Mouse (Mus musculus) urinary bladder, postnatal 14 days (tissue): ENCODE data around the gene Sstr2.

Experiments
- DNase-seq: peaks from one replicate; pipeline ENCODE4 v3.0.0; 2021; ENCODE audit warnings: low spot score

Sstr2 gene

GRCm38 (mm10) chr11:113618672-113619419 is at the start of gene Sstr2:
Gene Sstr2, plus strand, starts transcription at chr11:113619342.
- DNase-seq: peak; percentile 58

GRCm38 (mm10) chr11:113571616-113572015 is 47.5 kb upstream of the Sstr2 start:
- no peak for DNase-seq

DNA sequence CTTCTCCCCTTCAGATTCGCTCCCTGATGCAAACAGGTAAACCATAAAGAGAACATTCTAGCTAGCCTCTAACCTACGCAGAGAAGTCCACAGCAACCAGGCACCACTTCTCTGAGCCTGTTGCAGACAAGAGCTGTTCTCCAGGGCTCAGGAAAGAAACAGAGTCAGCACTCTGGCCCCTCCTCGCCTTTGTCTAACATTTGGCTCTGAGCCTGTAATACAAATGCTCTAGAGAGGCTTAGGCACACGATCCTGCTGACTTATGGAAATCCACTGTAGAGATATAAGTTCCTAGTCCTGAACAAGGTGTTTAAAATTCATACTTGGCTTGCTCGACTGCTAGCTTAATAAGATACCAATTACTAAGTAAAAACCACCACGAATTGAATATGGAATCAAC is 46.5 kb upstream of the Sstr2 start:
- no peak for DNase-seq

- DNase-seq: no peak
These were observed 41.9 kb upstream of the Sstr2 start for GRCm38 (mm10) chr11:113577221-113577620.

GRCm38 (mm10) chr11:113583879-113584661 is 35.1 kb upstream of the Sstr2 start:
- DNase-seq: no peak

DNA sequence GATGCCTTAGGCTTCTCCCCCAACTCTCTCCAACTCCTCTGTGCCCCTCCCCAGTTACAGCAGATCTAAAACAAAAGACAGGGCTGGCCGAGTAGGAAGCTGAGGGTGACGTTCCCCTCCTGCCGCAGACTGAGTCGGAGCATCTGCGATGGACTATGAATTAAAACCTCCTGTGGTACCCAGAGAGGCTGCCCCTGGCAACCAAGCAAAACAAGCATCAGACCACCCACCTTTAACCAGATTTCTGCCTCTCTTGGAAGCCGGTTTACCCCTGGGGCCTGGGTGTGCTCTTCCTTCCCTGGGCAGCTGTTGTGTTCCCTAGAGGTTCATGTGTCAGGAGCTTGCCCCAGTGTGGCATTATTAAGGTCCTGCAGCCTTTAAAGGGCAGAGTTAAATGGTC is 32.7 kb upstream of the Sstr2 start:
- DNase-seq: no peak

GRCm38 (mm10) chr11:113588936-113589335 is 30.2 kb upstream of the Sstr2 start:
- no peak for DNase-seq

- DNase-seq: no peak
These were observed 24.0 kb upstream of the Sstr2 start for GRCm38 (mm10) chr11:113595144-113595543.

- DNase-seq: no peak
These were observed 21.5 kb upstream of the Sstr2 start for GRCm38 (mm10) chr11:113597632-113598031.

DNA sequence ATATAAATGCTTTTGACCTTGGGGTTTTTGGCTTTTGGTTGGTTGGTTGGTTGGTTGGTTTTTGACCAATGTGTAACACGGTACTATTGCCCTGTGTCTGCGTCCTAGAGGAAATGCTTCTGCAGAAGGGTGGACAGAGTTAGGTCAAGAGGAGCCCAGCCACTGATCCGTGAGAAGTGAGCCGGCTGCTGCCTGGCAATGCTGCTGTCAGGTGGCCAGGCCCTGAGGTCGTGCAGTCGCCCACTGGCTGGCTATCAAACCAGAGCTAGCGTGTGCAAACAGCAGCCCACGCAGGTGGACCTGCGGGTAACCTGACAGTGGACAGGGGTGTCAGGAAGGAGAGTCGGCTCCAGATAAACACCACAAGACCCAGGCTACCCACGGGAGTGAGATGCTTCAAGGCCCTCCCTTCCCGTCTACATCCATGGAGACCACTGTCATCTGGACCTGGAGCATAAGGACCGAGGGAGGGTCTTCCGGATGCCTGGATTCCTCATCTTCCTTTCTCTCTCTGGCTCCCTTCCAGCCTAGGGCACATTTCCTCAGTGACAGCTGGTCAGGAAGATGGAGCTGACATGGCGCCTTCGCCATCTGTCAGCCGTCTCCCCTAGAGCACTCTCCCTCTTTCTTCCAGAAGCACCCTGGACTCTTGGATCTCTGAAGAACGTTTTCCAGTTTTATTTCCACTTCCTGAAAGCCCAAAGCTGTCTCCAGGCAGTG is 18.5 kb upstream of the Sstr2 start:
- DNase-seq: no peak

DNA sequence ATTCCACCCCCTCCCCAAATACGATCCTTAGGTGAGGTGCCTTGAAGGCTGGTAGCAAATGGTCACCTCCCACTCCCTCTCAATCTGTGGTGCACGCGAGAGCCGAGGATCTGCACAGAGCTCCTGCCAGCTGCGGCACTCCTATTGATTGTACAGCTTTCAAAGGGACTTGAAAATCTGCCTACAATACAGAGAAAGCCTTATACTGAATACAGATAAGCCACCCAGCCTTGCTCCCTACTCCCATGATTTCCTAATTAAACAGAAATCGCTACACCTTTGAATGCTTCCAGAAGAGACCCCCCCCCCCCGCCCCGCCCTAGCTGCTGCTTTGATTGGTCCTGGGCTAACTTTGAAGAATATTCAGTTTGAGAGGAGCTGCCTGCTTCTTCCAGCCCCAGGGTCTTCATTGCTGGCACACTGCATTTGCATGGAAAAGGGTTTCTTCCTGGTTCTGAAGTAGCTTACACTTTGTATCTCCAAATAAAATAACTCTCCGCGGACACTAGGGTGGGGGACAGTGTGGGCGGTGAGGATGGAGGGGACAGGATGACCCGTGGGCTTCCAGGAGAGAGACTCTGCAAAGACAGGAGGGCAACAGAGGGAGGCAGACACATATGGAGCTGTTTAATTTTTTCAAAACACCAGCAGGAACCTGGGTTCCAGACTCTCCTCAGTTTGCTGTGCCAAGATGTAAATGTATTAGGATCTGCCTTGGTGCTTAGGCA is 17.4 kb upstream of the Sstr2 start:
- DNase-seq: no peak

DNA sequence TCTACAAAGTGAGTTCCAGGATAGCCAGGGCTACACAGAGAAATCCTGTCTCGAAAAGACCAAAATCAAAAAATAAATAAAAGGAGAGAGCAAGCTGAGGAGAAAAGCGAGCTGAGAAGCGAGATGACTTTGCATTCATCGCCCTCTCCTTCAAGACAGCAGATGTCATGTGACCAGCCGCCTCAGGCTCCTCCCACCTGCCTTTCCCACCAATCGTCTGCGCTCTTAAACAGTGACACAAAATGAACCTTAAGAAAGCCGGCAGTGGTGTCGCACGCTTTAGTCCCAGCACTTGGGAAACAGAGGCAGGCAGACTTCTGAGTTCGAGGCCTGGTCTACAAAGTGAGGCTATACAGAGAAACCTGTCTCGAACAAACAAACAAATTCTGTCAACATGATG is 11.6 kb upstream of the Sstr2 start:
- no peak for DNase-seq

DNA sequence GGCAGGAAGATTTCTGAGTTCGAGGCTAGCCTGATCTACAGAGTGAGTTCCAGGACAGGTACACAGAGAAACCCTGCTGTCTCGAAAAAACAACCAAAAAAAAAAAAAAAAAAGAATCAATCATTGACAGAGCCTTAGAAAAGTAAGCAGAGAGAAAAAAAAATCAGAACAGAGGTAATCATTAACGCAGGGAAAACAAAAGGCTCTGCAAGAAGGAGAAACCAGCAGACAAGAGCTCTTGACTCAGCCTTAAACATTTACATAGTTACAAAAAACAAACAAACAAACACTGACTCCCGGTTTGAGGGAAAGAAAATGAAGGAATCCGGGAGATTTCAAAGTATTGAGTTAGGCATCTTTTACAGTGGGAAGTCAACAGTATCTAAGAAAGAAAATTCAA is 9.6 kb upstream of the Sstr2 start:
- no peak for DNase-seq

DNA sequence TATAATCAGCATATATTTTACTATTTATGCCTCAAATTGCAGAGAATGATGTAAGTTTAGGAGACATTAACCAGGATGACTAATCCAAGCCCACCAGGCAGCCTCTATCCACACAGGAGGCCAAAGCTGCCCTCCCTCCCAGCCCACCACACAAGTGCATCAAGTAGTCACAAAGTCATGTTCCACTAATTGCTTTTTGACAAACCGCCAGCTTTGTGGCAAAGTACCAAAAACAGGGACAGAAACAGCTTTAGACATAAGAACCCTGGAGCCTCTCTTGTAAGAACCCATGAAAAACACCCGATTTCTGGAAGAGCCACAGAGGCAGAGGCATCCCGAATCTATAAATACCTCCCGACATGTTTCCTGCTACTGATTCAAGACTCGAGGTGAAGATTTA is 8.9 kb upstream of the Sstr2 start:
- no peak for DNase-seq

- no peak for DNase-seq
These were observed 8.0 kb upstream of the Sstr2 start for GRCm38 (mm10) chr11:113611112-113611646.

DNA sequence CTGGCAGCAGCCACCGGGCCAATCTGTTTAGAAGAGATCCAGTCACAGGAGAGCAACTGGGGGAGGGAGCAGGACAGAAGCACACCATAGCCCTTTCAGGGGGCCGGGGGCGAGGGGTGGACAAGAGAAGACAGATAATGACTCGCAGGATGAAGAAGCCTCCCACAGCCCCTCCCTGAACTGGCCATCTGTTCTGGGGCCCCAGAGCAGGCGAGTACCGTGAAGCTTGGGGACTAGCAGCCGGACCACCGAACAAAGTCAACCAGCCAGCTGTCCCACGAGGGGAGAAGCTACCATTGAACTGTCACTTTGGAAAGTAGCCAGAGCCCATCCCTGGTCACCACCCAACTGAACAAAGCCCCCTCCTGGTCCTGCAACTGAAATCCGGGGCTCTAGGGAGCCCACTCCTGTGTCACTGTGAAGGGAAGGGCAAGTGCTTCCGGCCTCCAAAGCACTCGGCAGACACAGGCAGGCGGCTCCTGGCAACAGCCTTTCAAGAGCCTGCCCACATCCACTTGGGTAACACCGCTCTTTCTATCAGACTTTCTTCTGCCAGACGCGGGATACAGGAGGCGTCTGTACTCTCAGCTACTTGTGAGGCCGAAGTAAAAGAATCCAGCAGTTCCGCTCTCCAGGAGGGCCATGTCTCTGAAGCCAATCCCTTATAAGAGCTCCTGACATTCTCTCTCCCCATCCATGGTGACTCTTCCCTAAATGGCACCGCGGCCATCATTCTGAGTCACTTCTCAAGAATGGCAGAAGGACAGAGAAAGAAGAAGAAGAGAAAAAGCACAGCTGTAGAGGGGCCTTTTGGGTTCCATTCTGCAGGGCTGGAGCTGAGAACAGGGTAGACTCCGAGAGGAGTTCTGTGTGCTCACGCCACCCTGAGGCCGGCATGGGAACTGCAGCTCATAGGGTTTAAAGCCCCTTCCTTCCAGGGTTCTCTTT is 7.2 kb upstream of the Sstr2 start:
- peak; percentile 41 for DNase-seq

- no peak for DNase-seq
These were observed 4.7 kb upstream of the Sstr2 start for GRCm38 (mm10) chr11:113614476-113614875.

DNA sequence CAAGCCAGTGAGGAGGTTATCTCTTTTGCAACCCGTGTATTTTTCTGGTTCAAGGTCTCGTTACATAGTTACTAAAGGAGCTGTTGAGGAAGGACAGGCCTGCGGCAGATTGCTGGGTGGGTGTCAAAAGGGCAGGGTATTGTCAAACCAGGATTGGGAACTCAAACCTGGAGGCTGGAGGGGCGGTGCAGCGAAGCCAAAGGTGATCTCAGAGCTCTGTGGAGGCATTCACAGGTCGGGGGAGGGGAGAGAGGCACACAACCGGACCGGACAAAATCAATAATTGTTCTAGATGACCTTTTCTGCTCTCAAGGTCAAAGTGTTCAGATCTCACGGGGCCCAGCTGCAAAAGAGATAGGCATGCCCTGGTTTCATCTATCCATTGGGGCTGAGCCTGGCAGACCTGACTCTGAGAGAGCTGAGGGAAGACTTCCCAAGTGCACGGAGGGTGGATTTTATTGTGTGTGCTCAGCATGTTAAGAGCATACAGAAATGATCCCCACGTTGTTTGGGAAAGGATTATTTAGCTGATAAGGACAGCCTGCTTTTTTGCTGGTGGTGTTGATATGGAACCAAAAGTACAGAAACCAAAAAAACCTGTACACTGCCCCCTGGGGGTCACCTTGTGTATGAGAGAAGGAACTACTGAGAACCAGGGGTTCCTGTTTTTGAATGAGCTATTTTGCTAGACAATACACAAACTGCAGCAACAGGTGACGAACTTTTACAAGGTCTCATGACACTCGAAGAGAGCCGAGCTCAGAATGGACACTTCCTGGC is 1.8 kb upstream of the Sstr2 start:
- peak; percentile 78 for DNase-seq

DNA sequence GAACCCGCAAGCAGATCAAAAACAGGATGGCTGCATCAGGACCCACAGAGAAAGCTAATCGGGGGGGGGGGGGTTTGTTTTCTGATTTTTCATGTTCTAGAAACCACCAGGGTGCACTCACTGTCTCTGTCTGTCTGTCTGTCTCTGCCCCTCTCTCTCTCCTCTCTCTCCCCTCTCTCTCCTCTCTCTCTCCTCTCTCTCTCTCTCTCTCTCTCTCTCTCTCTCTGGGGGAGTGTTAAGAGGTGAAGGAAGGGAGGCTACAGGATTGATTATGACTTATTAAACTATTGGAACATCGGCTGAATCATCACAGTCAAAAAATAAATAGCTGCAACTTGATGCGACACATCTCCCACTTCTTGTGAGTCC is 855 bp upstream of the Sstr2 start:
- no peak for DNase-seq
